Mouse (Mus musculus): ENCODE results near the gene Cabp7. TPM values are rescaled to one million over a fixed set of nuclear protein-coding genes. Genes with fewer than 3 reads are reported as not detected.

Cabp7 gene
- total RNA-seq, 1 experiment, result 1.9 TPM

- DNase-seq (ENCODE audit: low read depth, low spot score), result no peak
- in situ Hi-C loops (cut with MboI; ENCODE audit: low sequenced_read_pairs in 2 of 2, unreplicated experiment in 2 of 2), result no loop called here
- H3K9me3 ChIP-seq (ENCODE audit: control insufficient read depth, insufficient read depth, low read depth, low read length), result no peaks in the 10 kb centered on the region
- H3K4me3 ChIP-seq (ENCODE audit: insufficient read depth in 1 of 2, low read depth in 1 of 2, low read length in 2 of 2, poor library complexity in 1 of 2, severe bottlenecking in 1 of 2), result no peak overlapping the region
- no peak overlapping the region for H3K27ac ChIP-seq (ENCODE audit: insufficient read depth, low read depth, low read length, poor library complexity, severe bottlenecking)
- H3K36me3 ChIP-seq (ENCODE audit: control insufficient read depth, insufficient read depth, low read length, poor library complexity, severe bottlenecking), result no peaks in the 10 kb centered on the region
- TF ChIP-seq ZC3H11A (IDR thresholded peaks at IDR 0.05; ENCODE audit: borderline replicate concordance, low read depth, low read length), result no peak
- no peak for TF ChIP-seq ZNF384 (IDR thresholded peaks at IDR 0.05; ENCODE audit: low read depth, low read length)
- no peak for TF ChIP-seq HCFC1 (IDR thresholded peaks at IDR 0.05; ENCODE audit: borderline replicate concordance, insufficient read depth, low read length)
- TF ChIP-seq CHD2 (IDR thresholded peaks at IDR 0.05; ENCODE audit: low read depth, low read length), result no peak
- TF ChIP-seq MAFK (IDR thresholded peaks at IDR 0.05; ENCODE audit: insufficient read depth, low read depth, low read length), result no peak
- no peak overlapping the region for H3K9ac ChIP-seq (ENCODE audit: insufficient read depth, low read depth, low read length, poor library complexity, severe bottlenecking)
- H3K4me1 ChIP-seq (ENCODE audit: control insufficient read depth in 2 of 2, insufficient read depth in 2 of 2, low read length in 2 of 2, poor library complexity in 1 of 2), result peaks cover 0 to 36% of the 10 kb centered on the region in 2 experiments; a peak in 3 of 4 replicates
Observed at GRCm38 (mm10) chr11:4734179-4734578, 12.4 kb downstream of the Cabp7 start.

- in situ Hi-C loops (cut with MboI; ENCODE audit: low sequenced_read_pairs in 2 of 2, unreplicated experiment in 2 of 2), result no loop called here
- Histone ChIP-seq H3K9ac (ENCODE audit: insufficient read depth, low read depth, low read length, poor library complexity, severe bottlenecking) (no peak overlapping the region), H3K4me3 (ENCODE audit: insufficient read depth in 1 of 2, low read depth in 1 of 2, low read length in 2 of 2, poor library complexity in 1 of 2, severe bottlenecking in 1 of 2) (no peak overlapping the region), H3K4me1 (ENCODE audit: control insufficient read depth in 2 of 2, insufficient read depth in 2 of 2, low read length in 2 of 2, poor library complexity in 1 of 2) (peaks cover 0 to 24% of the 10 kb centered on the region in 2 experiments; a peak in 3 of 4 replicates), H3K9me3 (ENCODE audit: control insufficient read depth, insufficient read depth, low read depth, low read length) (no peaks in the 10 kb centered on the region), H3K27ac (ENCODE audit: insufficient read depth, low read depth, low read length, poor library complexity, severe bottlenecking) (no peak overlapping the region), H3K36me3 (ENCODE audit: control insufficient read depth, insufficient read depth, low read length, poor library complexity, severe bottlenecking) (no peaks in the 10 kb centered on the region)
- DNase-seq (ENCODE audit: low read depth, low spot score), result no peak
- TF ChIP-seq ZC3H11A (IDR thresholded peaks at IDR 0.05; ENCODE audit: borderline replicate concordance, low read depth, low read length), result no peak
- TF ChIP-seq MAFK (IDR thresholded peaks at IDR 0.05; ENCODE audit: insufficient read depth, low read depth, low read length), result no peak
- no peak for TF ChIP-seq HCFC1 (IDR thresholded peaks at IDR 0.05; ENCODE audit: borderline replicate concordance, insufficient read depth, low read length)
Observed at GRCm38 (mm10) chr11:4731781-4732180, 14.8 kb downstream of the Cabp7 start.

GRCm38 (mm10) chr11:4730913-4731312, 15.7 kb downstream of the Cabp7 start:
- Histone ChIP-seq H3K27ac (ENCODE audit: insufficient read depth, low read depth, low read length, poor library complexity, severe bottlenecking) (no peak overlapping the region), H3K4me1 (ENCODE audit: control insufficient read depth in 2 of 2, insufficient read depth in 2 of 2, low read length in 2 of 2, poor library complexity in 1 of 2) (peaks cover 0 to 17% of the 10 kb centered on the region in 2 experiments; a peak in 3 of 4 replicates), H3K9me3 (ENCODE audit: control insufficient read depth, insufficient read depth, low read depth, low read length) (no peaks in the 10 kb centered on the region), H3K36me3 (ENCODE audit: control insufficient read depth, insufficient read depth, low read length, poor library complexity, severe bottlenecking) (no peaks in the 10 kb centered on the region), H3K4me3 (ENCODE audit: insufficient read depth in 1 of 2, low read depth in 1 of 2, low read length in 2 of 2, poor library complexity in 1 of 2, severe bottlenecking in 1 of 2) (no peak overlapping the region), H3K9ac (ENCODE audit: insufficient read depth, low read depth, low read length, poor library complexity, severe bottlenecking) (no peak overlapping the region)
- TF ChIP-seq ZC3H11A (IDR thresholded peaks at IDR 0.05; ENCODE audit: borderline replicate concordance, low read depth, low read length) (no peak), MAFK (IDR thresholded peaks at IDR 0.05; ENCODE audit: insufficient read depth, low read depth, low read length) (no peak), CHD2 (IDR thresholded peaks at IDR 0.05; ENCODE audit: low read depth, low read length) (no peak), ZNF384 (IDR thresholded peaks at IDR 0.05; ENCODE audit: low read depth, low read length) (no peak), HCFC1 (IDR thresholded peaks at IDR 0.05; ENCODE audit: borderline replicate concordance, insufficient read depth, low read length) (no peak)
- in situ Hi-C loops (cut with MboI; ENCODE audit: low sequenced_read_pairs in 2 of 2, unreplicated experiment in 2 of 2), result no loop called here
- no peak for DNase-seq (ENCODE audit: low read depth, low spot score)

GRCm38 (mm10) chr11:4730096-4730495, 16.5 kb downstream of the Cabp7 start:
- Histone ChIP-seq H3K4me3 (ENCODE audit: insufficient read depth in 1 of 2, low read depth in 1 of 2, low read length in 2 of 2, poor library complexity in 1 of 2, severe bottlenecking in 1 of 2) (no peak overlapping the region), H3K9me3 (ENCODE audit: control insufficient read depth, insufficient read depth, low read depth, low read length) (no peaks in the 10 kb centered on the region), H3K9ac (ENCODE audit: insufficient read depth, low read depth, low read length, poor library complexity, severe bottlenecking) (no peak overlapping the region), H3K27ac (ENCODE audit: insufficient read depth, low read depth, low read length, poor library complexity, severe bottlenecking) (no peak overlapping the region; the same call in 1 of the 2 replicates), H3K4me1 (ENCODE audit: control insufficient read depth in 2 of 2, insufficient read depth in 2 of 2, low read length in 2 of 2, poor library complexity in 1 of 2) (peaks cover 0 to 10% of the 10 kb centered on the region in 2 experiments; a peak in 2 of 4 replicates), H3K36me3 (ENCODE audit: control insufficient read depth, insufficient read depth, low read length, poor library complexity, severe bottlenecking) (no peaks in the 10 kb centered on the region; the same call in 1 of the 2 replicates)
- in situ Hi-C loops (cut with MboI; ENCODE audit: low sequenced_read_pairs in 2 of 2, unreplicated experiment in 2 of 2), result no loop called here
- no peak for DNase-seq (ENCODE audit: low read depth, low spot score)
- no peak for TF ChIP-seq CHD2 (IDR thresholded peaks at IDR 0.05; ENCODE audit: low read depth, low read length)
- no peak for TF ChIP-seq ZNF384 (IDR thresholded peaks at IDR 0.05; ENCODE audit: low read depth, low read length)
- no peak for TF ChIP-seq ZC3H11A (IDR thresholded peaks at IDR 0.05; ENCODE audit: borderline replicate concordance, low read depth, low read length)
- TF ChIP-seq HCFC1 (IDR thresholded peaks at IDR 0.05; ENCODE audit: borderline replicate concordance, insufficient read depth, low read length), result no peak
- TF ChIP-seq MAFK (IDR thresholded peaks at IDR 0.05; ENCODE audit: insufficient read depth, low read depth, low read length), result no peak

- Histone ChIP-seq H3K9ac (ENCODE audit: insufficient read depth, low read depth, low read length, poor library complexity, severe bottlenecking) (no peak overlapping the region), H3K36me3 (ENCODE audit: control insufficient read depth, insufficient read depth, low read length, poor library complexity, severe bottlenecking) (no peaks in the 10 kb centered on the region; the same call in 1 of the 2 replicates), H3K4me1 (ENCODE audit: control insufficient read depth in 2 of 2, insufficient read depth in 2 of 2, low read length in 2 of 2, poor library complexity in 1 of 2) (peaks cover 0 to 7% of the 10 kb centered on the region in 2 experiments; a peak in 1 of 4 replicates), H3K27ac (ENCODE audit: insufficient read depth, low read depth, low read length, poor library complexity, severe bottlenecking) (no peak overlapping the region), H3K9me3 (ENCODE audit: control insufficient read depth, insufficient read depth, low read depth, low read length) (no peaks in the 10 kb centered on the region), H3K4me3 (ENCODE audit: insufficient read depth in 1 of 2, low read depth in 1 of 2, low read length in 2 of 2, poor library complexity in 1 of 2, severe bottlenecking in 1 of 2) (no peak overlapping the region)
- DNase-seq (ENCODE audit: low read depth, low spot score), result no peak
- no peak for TF ChIP-seq ZNF384 (IDR thresholded peaks at IDR 0.05; ENCODE audit: low read depth, low read length)
- no peak for TF ChIP-seq HCFC1 (IDR thresholded peaks at IDR 0.05; ENCODE audit: borderline replicate concordance, insufficient read depth, low read length)
- no peak for TF ChIP-seq ZC3H11A (IDR thresholded peaks at IDR 0.05; ENCODE audit: borderline replicate concordance, low read depth, low read length)
- TF ChIP-seq CHD2 (IDR thresholded peaks at IDR 0.05; ENCODE audit: low read depth, low read length), result no peak
- TF ChIP-seq MAFK (IDR thresholded peaks at IDR 0.05; ENCODE audit: insufficient read depth, low read depth, low read length), result no peak
- in situ Hi-C loops (cut with MboI; ENCODE audit: low sequenced_read_pairs in 2 of 2, unreplicated experiment in 2 of 2), result no loop called here
Observed at GRCm38 (mm10) chr11:4729603-4730002, 17.0 kb downstream of the Cabp7 start.
